Mouse (Mus musculus): ENCODE results near the gene Mcemp1. TPM values are rescaled to one million over a fixed set of nuclear protein-coding genes. Genes with fewer than 3 reads are reported as not detected.

Mcemp1 gene
- not detected in 2 replicates for polyA plus RNA-seq (2012)

DNA sequence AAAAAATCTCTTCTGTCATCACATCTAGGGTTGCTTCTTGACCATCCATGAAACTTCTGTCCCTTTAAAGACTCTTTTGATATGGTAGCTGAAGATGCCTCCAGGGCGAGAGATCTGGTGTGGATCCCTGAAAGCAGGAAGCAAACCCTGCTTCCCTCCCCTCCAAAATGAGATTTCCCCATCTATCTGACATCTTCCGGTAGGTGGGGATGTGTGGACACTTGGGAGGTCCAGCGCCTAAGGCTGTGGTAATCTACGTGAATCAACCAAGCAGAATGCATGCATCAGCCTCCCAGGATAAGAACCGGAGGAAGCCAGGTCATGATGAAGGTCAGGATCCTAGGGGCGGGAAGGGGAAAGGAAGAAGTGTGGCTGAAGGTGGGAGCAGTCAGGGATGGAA, at the start of gene Mcemp1:
Gene Mcemp1 (plus strand): TSS at position 248 of the 400 bp plus-strand sequence.
- no peak for TF ChIP-seq GATA1 (IDR thresholded peaks at IDR 0.05; ENCODE audit: low read length)

DNA sequence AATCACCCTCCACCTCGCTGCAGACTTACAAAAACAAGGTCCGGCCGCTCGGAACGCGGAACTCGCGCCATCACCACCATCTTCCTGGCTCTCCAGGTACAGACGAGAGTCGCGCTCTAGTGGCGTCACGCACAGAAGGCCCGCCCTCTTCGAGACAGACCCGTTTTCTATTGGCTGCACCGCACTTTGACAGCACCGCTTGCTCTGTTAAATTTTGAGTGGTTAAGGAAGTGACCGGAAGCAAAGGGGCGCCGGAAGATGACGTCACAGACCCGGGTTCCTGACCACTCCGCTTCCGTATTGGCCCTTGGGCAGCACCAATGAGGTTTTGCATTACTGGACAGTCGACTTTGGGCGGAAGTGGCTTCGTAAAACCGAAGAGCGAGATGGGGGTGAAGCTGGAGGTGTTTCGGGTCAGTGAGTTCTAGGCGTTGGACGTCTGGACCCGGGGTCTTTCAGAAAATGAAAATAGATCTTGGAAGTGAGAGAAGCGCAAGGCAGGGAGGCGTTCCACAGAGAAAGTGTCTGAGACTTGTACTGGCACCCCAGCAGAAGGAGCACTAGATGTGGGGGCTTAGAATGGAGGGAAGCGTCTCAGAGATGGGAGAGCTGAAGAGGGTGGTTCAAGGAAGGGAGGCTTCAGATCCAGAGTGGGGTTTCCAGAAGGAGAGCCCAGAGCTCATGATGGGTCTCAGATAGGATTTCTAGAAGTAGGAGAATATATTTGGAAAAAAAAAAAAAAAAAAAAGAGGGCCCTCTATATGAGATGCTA, 44.2 kb upstream of the Mcemp1 start, which contains the start of the genes Xab2 and Pet100:
Gene Xab2 (minus strand): TSS at position 118 of the 772 bp plus-strand sequence.
Gene Pet100 (plus strand): TSS at position 350 of the 772 bp plus-strand sequence.
- no peak for TF ChIP-seq GATA1 (IDR thresholded peaks at IDR 0.05; ENCODE audit: low read length)

DNA sequence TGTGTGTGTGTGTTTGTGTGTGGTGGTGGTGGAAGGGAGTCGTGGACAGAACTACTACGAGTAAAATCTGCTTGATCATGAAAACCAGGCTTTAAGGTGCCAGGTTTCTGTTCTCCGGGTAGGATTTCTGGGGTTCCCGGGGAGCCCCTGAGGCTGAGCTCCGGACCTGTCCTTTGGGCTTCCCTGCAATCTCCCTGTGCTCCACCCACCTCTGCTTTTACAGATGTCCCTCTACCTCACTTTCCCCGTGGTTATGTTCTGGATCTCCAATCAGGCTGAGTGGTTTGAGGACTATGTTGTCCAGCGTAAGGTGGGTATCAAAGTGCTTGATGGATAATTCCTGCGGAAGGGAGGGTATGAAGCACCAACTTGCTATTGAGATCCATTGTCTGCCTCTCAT, 43.4 kb upstream of the Mcemp1 start:
- TF ChIP-seq GATA1 (IDR thresholded peaks at IDR 0.05; ENCODE audit: low read length): no peak

DNA sequence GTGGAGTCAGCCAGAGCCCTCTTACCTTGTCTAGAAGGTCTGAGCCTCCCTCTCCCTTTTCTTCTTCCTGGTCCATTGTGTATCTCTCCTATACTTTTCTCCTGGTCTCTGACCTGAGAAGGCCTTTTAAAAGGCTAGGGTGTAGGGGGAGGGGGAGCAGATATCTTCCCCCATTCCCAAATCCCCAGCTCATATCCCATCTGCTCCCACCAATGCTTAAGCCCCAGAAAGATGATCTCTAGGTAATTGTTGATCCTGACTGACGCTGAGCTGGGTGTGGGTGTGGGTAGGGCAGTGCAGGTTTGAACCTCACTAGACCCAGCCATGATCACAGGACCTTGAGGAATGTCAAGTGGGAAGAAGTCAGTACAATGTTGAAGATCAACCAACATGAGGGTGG, 40.1 kb upstream of the Mcemp1 start, which contains the start of gene Pcp2:
Gene Pcp2 (minus strand): TSS at position 101 of the 400 bp plus-strand sequence.
- TF ChIP-seq GATA1 (IDR thresholded peaks at IDR 0.05; ENCODE audit: low read length): no peak

DNA sequence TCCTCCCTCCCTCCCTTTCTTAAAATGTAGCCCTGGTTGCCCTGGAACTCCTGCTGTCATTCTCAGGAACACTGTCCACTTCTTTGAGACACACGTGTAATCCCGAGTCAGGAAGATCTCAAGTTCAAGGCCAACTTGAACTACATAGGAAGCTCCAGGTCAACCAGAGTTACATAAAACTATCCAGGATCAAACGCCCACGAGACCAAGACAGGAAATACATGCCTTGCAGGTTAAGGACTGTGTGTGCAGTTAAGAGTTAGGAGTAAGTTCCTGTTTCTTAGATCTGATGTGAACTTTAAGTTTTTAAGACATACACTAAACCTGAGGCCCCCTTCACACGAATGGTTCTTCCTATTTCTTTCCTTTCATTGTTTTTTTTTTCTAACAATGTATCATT, 38.6 kb upstream of the Mcemp1 start:
- TF ChIP-seq GATA1 (IDR thresholded peaks at IDR 0.05; ENCODE audit: low read length): no peak

DNA sequence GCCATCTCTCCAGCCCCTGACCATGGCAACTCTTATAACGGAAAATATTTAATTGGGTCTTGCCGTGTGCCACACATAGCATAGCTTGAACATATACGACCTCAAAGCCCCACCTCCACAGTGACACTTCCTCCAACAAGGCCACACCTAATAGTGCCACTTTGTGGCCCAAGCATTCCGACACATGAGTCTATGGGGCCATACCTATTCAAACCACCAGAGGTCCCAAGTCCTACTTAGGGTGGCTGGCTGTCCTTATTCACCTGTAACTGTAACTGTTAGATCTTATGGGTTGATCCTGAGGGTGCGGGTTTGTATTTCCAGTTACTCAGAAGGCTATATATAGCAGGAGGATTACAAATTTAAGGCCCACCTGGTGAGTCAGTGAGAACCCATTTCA, 37.5 kb upstream of the Mcemp1 start:
- TF ChIP-seq GATA1 (IDR thresholded peaks at IDR 0.05; ENCODE audit: low read length): no peak

DNA sequence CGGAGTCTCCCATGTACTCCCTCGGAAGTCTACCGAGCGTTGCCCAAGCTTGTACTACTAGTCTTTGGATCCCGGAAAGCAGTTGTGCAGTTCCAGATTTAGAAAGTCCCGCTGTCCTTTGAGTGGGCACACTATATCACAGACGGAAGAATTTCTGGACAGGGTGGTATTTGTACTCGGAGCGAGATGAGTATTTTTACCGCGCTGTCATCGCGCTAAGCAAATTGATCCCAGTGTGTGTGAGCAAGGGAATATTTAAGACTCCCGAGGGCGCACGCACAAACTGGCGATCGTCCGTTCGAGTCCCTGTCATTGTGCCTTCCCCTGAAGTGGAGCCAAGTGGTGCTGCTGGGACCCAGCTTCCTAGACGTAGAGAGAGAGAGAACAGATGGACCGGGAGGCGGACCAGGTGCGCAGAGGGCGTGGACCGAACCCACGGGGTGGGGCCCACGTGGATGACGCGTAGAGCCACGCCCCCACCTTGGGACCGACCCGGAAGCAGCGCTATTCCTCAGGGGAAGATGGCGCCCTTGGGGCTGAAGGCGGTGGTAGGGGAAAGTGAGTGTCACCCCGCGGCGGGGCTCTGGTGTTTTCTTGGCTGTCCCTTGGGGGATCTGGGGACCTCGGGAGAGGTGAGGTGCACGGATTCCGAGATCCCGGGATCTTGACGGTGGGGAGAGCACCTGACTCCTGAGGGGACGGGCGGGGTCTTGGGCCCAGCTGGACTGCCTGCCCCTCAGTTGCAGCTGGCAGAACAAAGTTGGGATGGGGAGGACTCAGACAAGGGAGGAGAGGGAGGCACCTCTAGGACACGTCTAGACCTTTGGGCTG, 34.7 kb upstream of the Mcemp1 start, which contains the start of gene Stxbp2:
Gene Stxbp2 (plus strand): TSS at position 309 of the 831 bp plus-strand sequence.
- TF ChIP-seq GATA1 (IDR thresholded peaks at IDR 0.05; ENCODE audit: low read length): no peak

DNA sequence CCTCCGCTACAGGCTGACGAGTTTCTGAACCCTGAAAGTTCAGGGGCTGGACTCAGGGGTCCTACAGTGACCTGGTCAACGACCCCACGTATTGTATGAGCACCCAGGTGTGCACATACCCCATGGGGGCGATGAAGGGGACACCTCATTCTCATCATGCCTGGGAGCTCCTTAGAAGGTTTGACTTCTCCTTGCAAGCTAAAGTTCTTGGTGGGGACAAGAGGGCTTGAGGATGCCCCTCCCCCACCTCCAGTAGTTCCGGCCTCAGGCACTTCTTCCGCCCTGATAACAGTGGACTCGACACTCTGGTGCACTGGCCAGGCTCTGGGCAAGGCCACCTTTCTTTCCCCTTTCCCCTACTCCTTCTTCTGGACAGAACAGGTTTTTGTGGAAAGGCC, 34.1 kb upstream of the Mcemp1 start:
- no peak for TF ChIP-seq GATA1 (IDR thresholded peaks at IDR 0.05; ENCODE audit: low read length)

DNA sequence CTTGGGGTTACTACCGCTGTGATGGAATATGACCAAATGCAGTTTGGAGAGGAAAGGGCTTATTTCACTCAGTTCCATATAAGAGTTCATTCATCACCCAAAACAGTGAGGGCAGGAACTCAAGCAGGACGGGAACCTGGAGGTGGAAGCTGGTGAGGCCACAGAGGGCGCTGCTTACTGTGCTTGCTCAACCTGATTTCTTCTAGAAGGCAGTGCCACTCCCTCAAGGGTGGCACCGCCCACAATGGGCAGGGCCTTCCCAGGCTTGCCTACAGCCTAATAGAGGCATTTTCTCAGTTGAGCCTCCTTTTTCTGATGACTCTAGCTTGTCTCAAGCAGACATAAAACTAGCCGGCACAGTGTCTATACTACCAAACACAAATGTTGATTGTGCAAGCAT, 19.8 kb upstream of the Mcemp1 start:
- TF ChIP-seq GATA1 (IDR thresholded peaks at IDR 0.05; ENCODE audit: low read length): no peak

DNA sequence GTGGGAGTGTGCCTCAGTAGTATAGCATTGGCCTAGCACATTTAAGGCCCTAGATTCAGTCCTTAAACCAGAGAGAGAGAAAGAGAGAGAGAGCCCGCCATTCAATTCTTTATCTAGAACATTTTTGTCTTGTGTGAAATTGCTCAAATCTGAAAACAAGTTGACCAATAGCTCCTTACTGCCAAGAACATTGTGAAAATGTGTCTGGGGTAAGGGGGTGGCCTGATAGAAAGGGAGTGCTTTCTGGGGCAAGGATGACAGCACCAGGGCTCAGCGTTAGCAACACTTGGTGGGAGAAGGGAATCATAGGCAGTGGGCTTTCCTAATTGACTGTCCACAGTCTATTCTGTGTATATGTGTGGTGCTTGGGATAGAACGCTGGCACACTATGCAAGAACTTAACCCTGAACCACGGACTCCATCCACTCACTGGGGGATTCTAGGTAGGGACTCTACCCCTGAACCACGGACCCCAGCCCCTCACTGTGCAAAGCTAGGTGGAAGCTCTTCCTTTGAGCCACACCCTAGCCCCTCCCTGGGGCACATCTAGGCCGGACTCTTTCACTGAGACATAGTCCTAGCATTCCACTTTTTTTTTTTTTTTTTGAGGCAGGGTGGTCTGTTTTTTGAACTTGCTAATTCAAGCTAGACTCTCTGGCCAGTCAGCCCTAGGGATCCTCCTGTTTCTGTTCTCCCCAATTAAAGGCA, 18.6 kb upstream of the Mcemp1 start:
- no peak for TF ChIP-seq GATA1 (IDR thresholded peaks at IDR 0.05; ENCODE audit: low read length)

DNA sequence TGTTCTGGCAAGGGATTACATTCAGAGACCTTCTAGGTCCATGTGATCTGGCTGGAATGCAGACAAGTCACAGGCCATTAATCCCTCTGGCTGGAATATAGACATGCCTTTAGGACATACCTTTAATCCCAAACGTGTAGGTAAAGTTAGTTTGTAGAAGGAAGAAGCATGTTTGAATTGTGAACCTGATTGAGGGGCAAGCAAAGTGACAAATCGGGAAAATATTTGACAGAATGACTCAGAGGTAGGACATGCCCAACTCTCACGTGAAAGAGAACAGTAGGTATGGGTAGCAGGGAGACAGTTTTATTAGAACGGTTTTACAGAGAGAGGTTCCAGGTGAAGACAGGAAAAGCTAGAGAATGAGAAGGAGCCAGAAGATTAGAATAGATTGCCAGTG, 18.0 kb upstream of the Mcemp1 start:
- no peak for TF ChIP-seq GATA1 (IDR thresholded peaks at IDR 0.05; ENCODE audit: low read length)

DNA sequence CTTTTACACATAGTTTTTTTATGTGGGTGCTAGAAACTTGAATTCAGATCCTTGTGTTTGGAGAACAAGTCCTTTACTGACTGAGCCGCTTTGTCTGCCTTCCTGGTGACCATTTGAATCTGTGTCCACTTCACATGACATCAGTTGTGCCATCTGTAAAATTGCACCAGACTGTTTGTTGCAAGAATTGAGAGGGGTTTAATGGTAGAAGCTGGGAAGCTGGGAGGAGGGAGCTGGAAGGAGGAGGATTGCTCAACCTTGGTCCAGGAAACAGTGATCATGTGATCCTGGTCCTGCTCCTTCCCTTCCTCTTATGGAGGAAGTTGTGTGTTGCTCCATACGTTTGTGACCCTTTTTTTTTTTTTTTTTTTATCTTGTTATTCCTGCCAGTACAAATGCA, 17.3 kb upstream of the Mcemp1 start:
- TF ChIP-seq GATA1 (IDR thresholded peaks at IDR 0.05; ENCODE audit: low read length): no peak

DNA sequence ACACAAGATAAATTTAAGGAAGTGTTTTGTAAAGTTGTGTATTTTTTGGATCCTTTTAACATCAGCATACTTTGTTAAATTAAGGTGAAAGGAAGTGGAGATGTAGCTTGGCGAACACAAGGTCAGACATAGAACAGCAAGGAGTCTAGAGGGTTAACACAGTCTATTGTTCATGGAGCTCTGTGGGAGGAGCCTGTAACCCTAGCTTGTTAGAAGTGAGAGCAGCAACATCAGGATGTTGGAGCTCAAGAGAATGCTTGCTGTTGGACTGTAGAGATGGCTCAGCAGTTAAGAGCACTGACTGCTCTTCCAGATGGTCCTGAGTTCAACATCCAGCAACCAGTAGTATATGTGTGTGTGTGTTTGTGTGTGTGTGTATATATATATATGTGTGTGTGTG, 16.6 kb upstream of the Mcemp1 start:
- TF ChIP-seq GATA1 (IDR thresholded peaks at IDR 0.05; ENCODE audit: low read length): no peak

DNA sequence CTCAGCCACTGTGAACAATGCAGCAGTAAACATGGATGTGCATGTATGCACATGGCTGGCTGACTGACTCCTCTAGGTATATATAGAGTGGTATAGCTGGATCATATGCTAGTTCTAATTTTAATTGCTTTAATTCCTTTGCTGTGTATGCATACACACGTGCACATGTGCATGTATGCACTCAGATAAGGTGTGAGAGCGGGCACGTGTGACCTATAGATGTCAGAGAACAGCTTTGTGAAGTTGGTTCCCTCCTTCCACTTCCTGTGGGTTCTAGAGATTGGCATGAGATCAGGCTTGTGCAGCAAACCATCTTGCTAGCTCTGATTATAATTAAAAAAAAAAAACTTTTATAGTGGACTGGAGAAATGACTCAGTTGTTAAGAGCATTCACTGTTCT, 12.7 kb upstream of the Mcemp1 start:
- no peak for TF ChIP-seq GATA1 (IDR thresholded peaks at IDR 0.05; ENCODE audit: low read length)

DNA sequence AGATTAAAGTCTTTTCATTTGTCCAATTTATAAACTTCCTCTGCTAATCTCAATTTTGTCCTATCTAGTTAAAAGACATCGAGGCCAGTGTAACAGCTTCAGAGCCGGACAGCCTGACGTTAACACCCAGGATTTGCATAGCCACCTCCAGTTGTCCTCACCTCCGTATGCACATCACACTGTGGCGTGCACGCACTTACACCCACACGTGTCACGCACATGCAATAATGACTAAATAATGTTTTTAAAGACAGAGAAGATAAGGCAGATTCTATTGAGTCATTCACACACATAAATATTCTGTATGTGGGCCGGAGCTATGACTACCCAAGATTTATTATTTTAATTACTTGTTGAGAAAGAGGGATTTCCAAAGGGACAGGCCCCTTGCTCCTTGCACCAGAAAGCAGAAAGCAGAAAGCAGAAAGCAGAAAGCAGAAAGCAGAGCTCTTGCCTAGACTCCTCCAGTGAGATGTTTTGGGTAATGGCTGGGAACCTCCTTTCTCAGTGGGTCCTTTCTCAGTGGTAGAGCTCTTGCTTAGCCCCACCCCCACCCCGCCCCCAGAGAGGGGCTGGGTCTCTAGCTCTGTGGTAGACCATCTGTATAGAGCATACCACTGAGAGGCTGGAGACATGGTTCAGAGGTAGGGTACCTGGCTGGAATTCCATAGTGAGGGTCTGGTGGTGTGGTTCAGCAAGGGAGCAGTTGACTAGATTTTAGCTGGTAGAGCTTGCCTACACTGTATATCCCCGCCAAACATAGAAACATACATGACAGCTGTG, 10.6 kb upstream of the Mcemp1 start:
- TF ChIP-seq GATA1 (IDR thresholded peaks at IDR 0.05; ENCODE audit: low read length): no peak
